Mouse (Mus musculus): ENCODE data around the gene Ttll3.

DNA sequence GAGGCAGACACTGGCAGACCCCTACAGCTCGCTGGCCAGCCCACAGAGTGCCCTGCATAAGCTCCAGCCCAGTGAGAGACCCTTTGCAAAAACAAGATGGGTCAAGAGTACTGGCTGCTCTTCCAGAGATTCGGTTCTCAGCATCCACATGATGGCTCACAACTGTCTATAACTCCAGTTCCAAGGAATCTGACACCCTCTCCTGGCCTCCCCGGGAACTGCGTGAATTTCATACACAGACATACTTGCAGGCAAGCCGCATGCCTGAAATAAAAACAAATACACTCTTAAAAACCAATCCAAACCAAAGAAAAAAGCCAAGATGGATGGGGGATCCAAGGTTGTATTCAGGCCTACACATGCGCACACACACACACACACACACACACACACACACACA lies 6.4 kb downstream of the Ttll3 start:
- TF ChIP-seq USF1 (IDR thresholded peaks at IDR 0.05; ENCODE audit: low read depth) (no peak), SRF (IDR thresholded peaks at IDR 0.05; ENCODE audit: control insufficient read depth, insufficient read length, low read depth) (no peak), POLR2A (IDR thresholded peaks at IDR 0.05; ENCODE audit: insufficient read length, low read depth) (no peak), POLR2AphosphoS2 (IDR thresholded peaks at IDR 0.05; ENCODE audit: insufficient read length, low read depth) (no peak), E2F4 (IDR thresholded peaks at IDR 0.05; ENCODE audit: insufficient read depth) (no peak), MYOG (IDR thresholded peaks at IDR 0.05; ENCODE audit: control insufficient read depth in 1 of 3, insufficient read depth in 1 of 3, insufficient read length in 2 of 3, low read depth in 2 of 3) (no peak), CEBPB (IDR thresholded peaks at IDR 0.05; ENCODE audit: insufficient read depth, poor library complexity, severe bottlenecking) (no peak)

Data from myocyte (in vitro differentiated cells).